Comparison of ENCODE assay signal across 8 mouse cellular contexts in genomic region chr17:64601091-64601750, GRCm38 (mm10). TPM values are rescaled to one million over a fixed set of nuclear protein-coding genes. Genes with fewer than 3 reads are reported as not detected.
DNase-seq lines count a peak whose midpoint lies in the region; ATAC-seq and TF ChIP-seq lines count a peak whose summit lies in the region.

No protein-coding gene starts in this region.

- H3K9me3 ChIP-seq in E14TG2a.4 (ENCODE audit: low read length), result no peaks in the 10 kb centered on the region
- no peaks in the 10 kb centered on the region for H3K9me3 ChIP-seq in embryonic facial prominence, embryonic 13.5 days
- no peaks in the 10 kb centered on the region for H3K9me3 ChIP-seq in heart, embryonic 11.5 days (replicated peaks; ENCODE audit: control insufficient read depth, low read length)
- no peaks in the 10 kb centered on the region for H3K9me3 ChIP-seq in kidney, embryonic 14.5 days (ENCODE audit: control insufficient read depth, low read length)
- H3K9me3 ChIP-seq in lung, postnatal 0 days (ENCODE audit: low read length), result no peaks in the 10 kb centered on the region

- peak overlapping the region; percentile 94 for H3K27ac ChIP-seq in embryonic facial prominence, embryonic 13.5 days
- peak overlapping the region; percentile 85 for H3K27ac ChIP-seq in heart, embryonic 11.5 days (ENCODE audit: low read depth, low read length)
- H3K27ac ChIP-seq in kidney, embryonic 14.5 days (ENCODE audit: low read depth, low read length), result peak overlapping the region; percentile 93
- peak overlapping the region; percentile 92 for H3K27ac ChIP-seq in lung, postnatal 0 days (ENCODE audit: low read length)

- H3K36me3 ChIP-seq in E14TG2a.4 (ENCODE audit: insufficient read depth, low read length), result no peaks in the 10 kb centered on the region
- H3K36me3 ChIP-seq in embryonic facial prominence, embryonic 13.5 days, result no peaks in the 10 kb centered on the region
- H3K36me3 ChIP-seq in heart, embryonic 11.5 days (ENCODE audit: control insufficient read depth, insufficient read depth, low read length), result no peaks in the 10 kb centered on the region
- H3K36me3 ChIP-seq in kidney, embryonic 14.5 days (ENCODE audit: control insufficient read depth, insufficient read depth, low read length), result no peaks in the 10 kb centered on the region
- H3K36me3 ChIP-seq in lung, postnatal 0 days (ENCODE audit: insufficient read depth, low read length), result no peaks in the 10 kb centered on the region

- H3K4me1 ChIP-seq in E14TG2a.4 (replicated peaks; ENCODE audit: low read depth, low read length), result peaks cover 49% of the 10 kb centered on the region
- H3K4me1 ChIP-seq in embryonic facial prominence, embryonic 13.5 days, result peaks cover 38% of the 10 kb centered on the region
- H3K4me1 ChIP-seq in heart, embryonic 11.5 days (ENCODE audit: control insufficient read depth, insufficient read depth, low read length), result peaks cover 18% of the 10 kb centered on the region
- peaks cover 29% of the 10 kb centered on the region for H3K4me1 ChIP-seq in kidney, embryonic 14.5 days (ENCODE audit: control insufficient read depth, insufficient read depth, low read length)
- H3K4me1 ChIP-seq in lung, postnatal 0 days (ENCODE audit: insufficient read depth, low read depth, low read length), result peaks cover 18% of the 10 kb centered on the region; the same call in 1 of the 2 replicates

- H3K4me3 ChIP-seq in E14TG2a.4 (replicated peaks; ENCODE audit: low read length), result peak overlapping the region; percentile 93
- H3K4me3 ChIP-seq in embryonic facial prominence, embryonic 13.5 days, result peak overlapping the region; percentile 88
- peak overlapping the region; percentile 85 for H3K4me3 ChIP-seq in heart, embryonic 11.5 days (ENCODE audit: low read depth, low read length)
- peak overlapping the region; percentile 88 for H3K4me3 ChIP-seq in kidney, embryonic 14.5 days (ENCODE audit: low read length)
- peak overlapping the region; percentile 93 for H3K4me3 ChIP-seq in lung, postnatal 0 days (ENCODE audit: low read depth, low read length)

- H3K9ac ChIP-seq in embryonic facial prominence, embryonic 13.5 days, result peak overlapping the region; percentile 92
- peak overlapping the region; percentile 84 for H3K9ac ChIP-seq in heart, embryonic 11.5 days (ENCODE audit: low read depth, low read length)
- peak overlapping the region; percentile 91 for H3K9ac ChIP-seq in kidney, embryonic 14.5 days (ENCODE audit: low read depth, low read length)
- H3K9ac ChIP-seq in lung, postnatal 0 days (replicated peaks; ENCODE audit: low read depth), result peak overlapping the region; percentile 89

- H3K27me3 ChIP-seq in E14TG2a.4 (ENCODE audit: insufficient read depth, low read length), result peaks cover 16% of the 10 kb centered on the region
- H3K27me3 ChIP-seq in embryonic facial prominence, embryonic 13.5 days, result no peaks in the 10 kb centered on the region
- H3K27me3 ChIP-seq in heart, embryonic 11.5 days (ENCODE audit: control insufficient read depth, insufficient read depth, low read length), result no peaks in the 10 kb centered on the region
- H3K27me3 ChIP-seq in kidney, embryonic 14.5 days (ENCODE audit: control insufficient read depth, insufficient read depth, low read length), result no peaks in the 10 kb centered on the region
- H3K27me3 ChIP-seq in lung, postnatal 0 days (replicated peaks; ENCODE audit: insufficient read depth, low read length), result no peaks in the 10 kb centered on the region

- TF ChIP-seq CTCF in E14TG2a.4 (conservative IDR thresholded peaks at IDR 0.05; ENCODE audit: low read length), result no peak
- peak; percentile 3; the same call in 1 of the 2 replicates for TF ChIP-seq CTCF in lung, postnatal 0 days (IDR thresholded peaks at IDR 0.05)

- H3K4me2 ChIP-seq in embryonic facial prominence, embryonic 13.5 days, result peak overlapping the region; percentile 98
- peak overlapping the region; percentile 100 for H3K4me2 ChIP-seq in heart, embryonic 11.5 days
- peak overlapping the region; percentile 94 for H3K4me2 ChIP-seq in kidney, embryonic 14.5 days (replicated peaks; ENCODE audit: low read depth, low read length)
- H3K4me2 ChIP-seq in lung, postnatal 0 days (replicated peaks; ENCODE audit: low read depth, low read length), result peak overlapping the region; percentile 91

- peak; percentile 76 to 80 for DNase-seq in adrenal gland, postnatal 36 days
- peak; percentile 60 for DNase-seq in lung, postnatal 0 days (ENCODE audit: low spot score)
- peak; percentile 55 for DNase-seq in ovary, postnatal 14 days (ENCODE audit: low spot score)
- DNase-seq in thymus, postnatal 4 days, result peak; percentile 81

- ATAC-seq in embryonic facial prominence, embryonic 13.5 days (ENCODE audit: insufficient number of reproducible peaks, insufficient read depth, low FRiP score, low TSS enrichment, low read depth), result peak; percentile 38; the same call in 1 of the 2 replicates
- peak; percentile 60 for ATAC-seq in heart, embryonic 11.5 days (replicated peaks; ENCODE audit: insufficient number of reproducible peaks, low FRiP score, low TSS enrichment)
- peak; percentile 15; the same call in 1 of the 2 replicates for ATAC-seq in kidney, embryonic 14.5 days (ENCODE audit: low FRiP score, low TSS enrichment)
- peak; percentile 41 for ATAC-seq in lung, postnatal 0 days

- TF ChIP-seq EP300 in lung, postnatal 0 days (IDR thresholded peaks at IDR 0.05), result no peak

- WGBS in embryonic facial prominence, embryonic 13.5 days, result 0% methylated on average over 72 of the region's 73 CpGs
- WGBS in heart, embryonic 11.5 days (ENCODE audit: insufficient replicate concordance), result 0% methylated on average over 69 of the region's 73 CpGs
- under 1% methylated on average over 67 of the region's 73 CpGs for WGBS in kidney, embryonic 14.5 days
- WGBS in lung, postnatal 0 days, result 2% methylated on average over 54 of the region's 73 CpGs

RNA-seq across cellular contexts. Expression of gene Man2a1, which starts 0.7 kb away (rescaled TPM):
- 100 to 1,000 TPM; 167 to 177 TPM for total RNA-seq in adrenal gland, postnatal 36 days (2021)
- polyA plus RNA-seq in embryonic facial prominence, embryonic 13.5 days (2015; fragmentation: Nextera tagmentation; extraction: Ambion mirVana), result 10.0 and 10.7 TPM in 2 replicates
- polyA plus RNA-seq in heart, embryonic 11.5 days (2014; fragmentation: Nextera tagmentation; extraction: Ambion mirVana), result 4.1 and 4.9 TPM in 2 replicates
- 9.8 and 12.5 TPM in 2 replicates for polyA plus RNA-seq in kidney, embryonic 14.5 days (2014; fragmentation: Nextera tagmentation; extraction: Ambion mirVana)
- 9.6 and 9.7 TPM in 2 replicates for polyA plus RNA-seq in lung, postnatal 0 days (2015; fragmentation: Nextera tagmentation; extraction: Ambion mirVana)

Comparison
In these comparisons a context has a peak if more than half of its experiments do, and no peak if none do; other contexts are left out.
1. Peak in every context shown above with its lines: DNase-seq, ATAC-seq, H3K4me3 ChIP-seq and H3K27ac ChIP-seq.